Mouse (Mus musculus): ENCODE measurements at regions not wholly inside any gene's neighbourhood (a gene's known extent, or its start where the extent isn't known, plus 50 kb on each side); places are given as distances from the start of the nearest gene placed in this dataset.
"Not testable (repeated sequence)": the region's sequence is repeated elsewhere in the genome, so short reads cannot be mapped to it uniquely, and the experiment has no call there.

DNA sequence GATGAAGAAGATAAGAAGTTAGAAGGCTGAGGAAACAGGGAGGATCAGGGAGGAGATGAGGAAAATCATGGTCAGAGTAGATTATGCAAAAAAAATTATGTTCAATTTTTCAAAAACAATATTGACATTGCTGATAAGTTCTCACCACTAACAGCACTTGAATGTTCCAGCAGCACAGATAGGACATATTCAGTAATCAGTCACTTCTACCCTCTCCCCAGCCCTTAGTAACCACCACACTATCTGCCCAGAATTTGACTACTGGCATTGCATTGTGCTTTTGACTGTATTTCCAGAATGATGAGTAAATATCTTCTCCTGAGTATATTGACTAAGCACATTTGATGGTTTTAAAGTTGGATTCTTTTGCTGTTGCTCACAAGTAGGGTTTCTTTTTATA lies 140.5 kb downstream of the Cdca7 start:
- no peak for DNase-seq

DNA sequence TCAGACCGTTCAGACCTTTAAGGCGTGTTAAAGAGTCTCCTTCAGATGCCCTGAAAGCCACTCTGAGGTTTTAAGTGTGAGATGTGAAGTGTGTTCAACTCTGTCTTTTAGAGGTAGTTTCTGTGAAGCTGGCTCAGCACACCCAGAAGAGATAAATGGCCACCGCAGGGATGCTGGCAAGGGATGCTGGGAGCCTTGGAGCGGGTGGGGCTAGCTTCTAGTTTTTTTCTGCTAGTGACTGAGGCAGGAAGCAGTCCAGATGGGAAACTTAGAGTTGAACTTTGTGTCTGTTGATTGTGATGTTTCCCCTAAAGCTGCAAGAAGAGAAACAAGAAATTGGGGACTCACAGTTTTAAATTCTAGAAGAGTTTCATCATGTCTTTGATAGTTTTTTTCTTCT lies 143.5 kb downstream of the Cdca7 start:
- no peak for DNase-seq

DNA sequence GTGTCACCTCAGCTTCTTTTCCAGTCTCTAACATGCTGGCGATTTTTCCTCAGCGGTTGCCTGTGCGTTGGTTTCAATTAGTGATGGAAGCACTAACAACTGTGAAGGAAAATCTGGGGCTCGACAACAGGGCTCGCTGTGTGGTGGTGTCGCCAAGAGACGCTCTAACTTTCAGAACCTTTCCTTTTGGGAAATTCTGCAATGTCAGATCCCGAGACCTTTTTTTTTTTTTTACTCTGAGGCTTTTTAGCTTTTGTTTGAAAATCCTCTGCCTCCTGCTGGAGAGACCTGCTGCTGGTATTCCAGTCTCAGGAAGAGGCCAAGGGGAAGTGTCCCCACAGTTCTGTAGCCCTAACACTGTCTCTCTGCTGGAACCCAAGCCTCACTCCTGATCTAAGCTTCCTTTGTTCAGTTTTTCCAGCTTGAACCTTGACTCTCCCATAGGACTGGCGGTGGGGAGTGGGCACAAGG lies 144.3 kb downstream of the Cdca7 start:
- DNase-seq, result no peak

DNA sequence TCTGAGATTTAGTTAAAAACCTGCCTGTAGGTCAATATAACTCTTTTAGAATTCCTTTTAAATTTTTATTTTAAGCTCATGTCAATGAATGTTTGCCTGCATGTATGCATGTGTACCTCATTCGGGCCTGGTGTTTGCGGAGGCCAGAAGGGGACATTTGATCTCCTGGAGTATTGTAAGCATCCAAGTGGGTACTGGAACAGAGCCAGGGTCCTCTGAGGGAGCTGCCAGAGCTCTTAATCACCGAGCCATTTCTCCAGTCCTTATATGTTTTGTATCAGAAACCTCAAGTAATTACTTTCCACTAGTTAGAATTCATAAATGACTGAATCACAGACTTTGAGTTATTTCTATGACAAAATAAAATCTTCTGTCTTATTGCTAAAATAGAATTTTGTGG lies 152.0 kb downstream of the Cdca7 start:
- DNase-seq, result no peak

DNA sequence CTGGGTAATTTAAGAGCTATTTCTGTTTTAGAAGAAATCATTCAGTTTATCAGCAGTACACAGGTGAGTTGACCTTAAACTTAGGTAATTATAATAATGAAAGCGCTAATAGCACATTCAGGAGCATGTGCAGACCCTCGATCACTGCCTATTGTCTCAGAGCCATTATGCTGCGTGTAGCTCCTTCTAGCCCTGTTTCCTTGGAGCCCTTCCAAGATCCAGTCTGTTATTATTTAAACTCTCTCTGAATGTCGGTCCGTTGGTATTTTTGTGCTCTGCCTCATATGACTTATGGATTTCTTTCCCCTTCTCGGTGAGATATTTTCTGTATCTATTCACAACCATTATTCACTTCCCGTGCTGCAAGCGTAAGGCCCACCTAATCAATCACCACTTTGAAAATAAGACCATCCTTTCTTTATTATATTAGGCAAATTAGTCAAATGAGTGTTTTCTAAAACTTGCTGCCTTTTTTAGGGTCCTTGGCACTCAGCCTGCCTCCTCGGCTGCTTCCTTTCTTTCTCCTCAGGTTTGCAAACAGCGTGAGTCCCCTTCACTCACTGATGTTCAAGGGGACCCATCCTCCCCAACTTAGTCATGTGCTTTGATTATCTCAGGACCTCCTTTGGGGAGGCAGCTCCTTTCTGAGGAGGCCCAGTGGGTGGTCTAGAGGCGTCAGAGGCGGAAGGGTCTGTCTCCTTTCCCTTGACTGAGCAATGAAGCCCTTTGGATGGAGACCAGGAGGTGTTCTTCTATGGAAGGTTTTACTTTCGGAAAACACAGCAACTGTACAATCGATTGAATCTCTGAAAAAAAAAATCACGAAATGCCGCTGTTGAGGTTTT lies 152.9 kb downstream of the Cdca7 start:
- no peak for DNase-seq

DNA sequence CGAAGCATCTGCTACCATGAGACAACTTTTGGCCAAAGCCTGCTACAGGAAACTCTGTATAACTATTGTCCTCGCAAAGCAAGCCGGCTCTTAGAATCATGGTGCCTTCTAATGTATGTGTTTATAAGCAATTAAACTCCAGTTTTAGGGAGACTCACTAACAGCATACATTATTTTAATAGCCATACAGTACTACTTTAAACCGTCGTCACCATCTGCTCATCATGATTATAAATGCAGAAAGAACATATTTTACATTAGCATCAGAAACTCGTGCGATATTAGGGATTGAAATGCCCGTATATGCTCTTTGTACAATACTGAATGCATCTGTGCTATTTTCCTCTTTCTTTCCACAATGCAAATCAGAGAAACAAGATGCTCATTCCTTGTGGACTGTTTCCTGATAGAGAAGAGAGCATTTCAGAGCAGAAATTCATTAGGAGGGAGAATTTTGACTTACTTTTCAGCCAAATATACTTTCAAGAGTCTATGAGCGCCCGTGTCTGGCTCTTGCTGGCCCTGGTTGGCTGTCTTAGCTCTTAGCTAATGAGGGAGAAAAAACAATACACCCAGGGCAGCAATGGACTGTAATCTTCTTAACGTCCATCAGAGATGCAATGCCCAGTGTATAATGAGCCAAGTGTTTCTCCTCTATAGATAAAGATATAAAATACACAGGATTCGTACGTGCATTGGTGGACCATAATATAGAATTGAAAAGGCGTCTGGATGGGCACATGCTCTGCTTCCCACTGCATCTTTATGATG lies 153.9 kb downstream of the Cdca7 start:
- no peak for DNase-seq

DNA sequence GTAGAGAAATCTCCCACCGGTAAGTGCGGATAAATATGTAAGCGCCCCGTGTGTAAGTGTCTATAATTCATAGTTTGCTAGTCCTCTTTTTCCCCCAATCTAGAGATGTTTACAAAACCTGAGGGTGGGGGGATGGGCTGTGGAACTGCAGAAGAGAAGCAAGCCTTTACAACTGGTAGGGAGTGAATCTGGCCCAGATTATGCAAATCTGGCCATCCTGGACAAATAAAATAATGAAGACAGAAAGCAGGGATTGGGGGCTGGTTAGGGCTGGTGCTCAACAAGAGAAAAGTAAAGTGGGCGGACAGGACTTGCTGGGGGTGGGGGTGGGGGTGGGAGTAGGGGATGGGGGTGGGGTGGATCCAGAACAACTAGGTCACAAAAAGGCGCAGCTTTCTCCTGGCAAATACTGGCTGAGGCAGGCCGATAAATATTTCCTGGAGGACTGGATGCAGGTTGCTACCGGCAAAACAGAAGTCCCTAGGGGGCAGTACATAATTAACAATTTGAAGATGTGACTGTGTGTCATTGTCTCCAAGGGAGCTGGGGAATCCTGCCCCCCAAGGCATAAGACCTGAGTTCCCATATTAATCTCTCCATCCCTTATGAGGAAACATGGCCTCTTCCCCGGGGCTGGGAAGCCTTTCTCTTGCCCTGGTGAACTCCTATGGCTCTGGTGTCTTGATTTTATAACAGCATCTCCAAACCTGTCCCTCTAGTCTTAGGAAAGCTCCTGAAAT lies 162.1 kb downstream of the Cdca7 start:
- no peak for DNase-seq

DNA sequence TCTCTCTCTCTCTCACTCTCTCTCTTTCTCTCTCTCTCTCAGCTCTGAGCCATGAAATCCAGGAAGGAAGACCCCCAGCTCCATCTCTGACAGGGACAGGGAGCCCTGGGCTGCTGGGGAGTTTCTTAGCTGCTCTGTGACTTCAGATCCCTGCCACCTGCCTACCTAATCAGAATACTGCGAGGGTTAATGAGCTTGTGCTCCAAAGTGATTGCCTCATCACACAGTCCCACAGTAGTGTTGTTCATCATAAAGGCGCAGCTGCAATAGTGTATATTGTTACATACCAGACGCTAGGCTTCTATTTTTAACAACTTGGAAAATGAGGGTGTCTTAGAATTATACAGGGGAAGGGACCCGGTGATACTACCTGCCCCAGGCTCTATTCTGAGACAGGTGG lies 163.1 kb downstream of the Cdca7 start:
- no peak for DNase-seq

DNA sequence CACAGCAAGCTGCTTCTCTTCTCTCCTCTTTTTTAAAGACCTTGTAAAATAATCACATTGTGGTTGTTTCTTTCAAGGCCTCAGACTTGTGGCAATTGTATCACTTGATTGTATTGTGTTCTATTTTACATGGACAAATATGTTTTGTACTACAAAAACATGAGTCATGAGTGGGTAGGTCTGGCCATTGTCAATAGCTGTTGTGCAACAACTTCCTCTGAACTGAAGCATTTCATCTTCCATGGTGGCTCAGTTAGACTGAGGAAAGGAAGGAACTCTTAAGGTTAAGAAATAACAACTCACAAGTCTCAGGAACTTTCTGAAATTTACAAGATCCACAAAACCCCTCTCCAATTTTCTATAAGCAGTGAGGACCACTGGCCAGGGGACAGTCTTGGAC lies 165.3 kb downstream of the Cdca7 start:
- DNase-seq, result no peak

DNA sequence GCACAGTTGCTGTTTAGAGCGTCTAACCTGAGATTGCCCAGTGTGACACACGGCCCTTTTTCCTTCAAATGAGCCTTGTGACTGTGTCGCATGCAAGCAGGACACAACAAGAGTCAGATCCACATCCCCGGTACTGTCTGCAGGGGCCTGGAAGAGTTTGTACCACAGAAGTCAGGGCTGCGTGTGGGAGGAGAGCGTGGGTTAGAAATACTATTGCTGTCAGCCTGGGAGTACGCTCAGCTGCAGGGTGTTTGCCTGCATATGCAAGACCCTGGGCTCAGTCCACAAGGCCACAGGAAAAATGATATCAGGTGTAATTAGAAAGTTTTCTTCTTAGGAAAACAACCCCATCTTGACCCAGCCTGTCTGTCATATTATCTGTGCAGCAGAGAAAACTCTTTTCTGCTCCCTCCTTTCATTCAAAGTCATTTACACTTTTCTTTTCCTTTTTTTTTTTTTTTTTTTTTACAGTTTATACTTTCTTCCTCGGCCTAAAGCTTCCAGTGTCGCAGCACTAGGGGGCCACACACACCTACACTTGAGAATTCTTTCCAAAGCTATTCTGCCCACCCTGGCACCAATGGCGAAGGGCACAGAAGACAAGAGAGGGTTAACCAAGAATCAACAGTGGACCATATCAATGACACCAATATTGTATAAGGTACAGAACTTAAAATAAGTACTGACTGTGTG lies 168.3 kb downstream of the Cdca7 start:
- DNase-seq, result no peak

DNA sequence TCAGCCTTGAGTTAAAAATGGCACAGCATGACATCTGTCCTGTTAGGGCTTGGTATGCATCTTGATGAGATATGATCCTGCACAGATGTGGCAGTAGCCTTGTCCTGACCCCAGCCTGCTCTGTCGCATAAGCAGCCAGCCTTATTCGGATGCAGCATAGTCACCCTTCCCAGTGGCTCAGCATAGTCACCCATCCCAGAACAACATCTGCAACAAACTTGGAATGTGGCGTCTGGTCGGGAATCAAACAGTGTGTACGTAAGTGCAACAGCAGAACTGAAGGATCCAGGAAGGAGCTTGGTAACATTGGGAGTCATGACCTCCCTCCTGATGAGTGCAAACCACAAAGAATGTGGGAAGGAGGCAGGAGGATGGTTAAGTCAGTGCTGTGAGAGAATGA lies 171.7 kb downstream of the Cdca7 start:
- no peak for DNase-seq

DNA sequence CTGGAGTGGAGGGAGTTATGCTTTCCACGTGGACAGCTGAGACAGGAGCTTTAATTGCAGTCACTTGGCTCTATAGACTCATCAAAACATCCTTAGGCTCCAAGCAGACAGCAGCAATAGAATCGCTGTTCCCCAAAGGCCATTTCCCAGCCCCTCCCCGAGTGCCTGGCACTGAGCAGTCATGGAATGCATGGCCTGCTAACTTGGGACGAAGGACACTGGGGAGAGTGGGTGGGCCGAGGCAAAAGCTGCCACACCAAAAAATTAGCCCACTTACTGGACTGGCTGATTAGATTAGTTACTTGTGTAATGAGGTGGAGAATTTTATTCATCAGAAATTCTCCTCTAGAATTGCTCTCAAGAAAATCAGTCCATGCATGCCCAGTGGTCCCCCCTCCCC lies 172.3 kb downstream of the Cdca7 start:
- no peak for DNase-seq

DNA sequence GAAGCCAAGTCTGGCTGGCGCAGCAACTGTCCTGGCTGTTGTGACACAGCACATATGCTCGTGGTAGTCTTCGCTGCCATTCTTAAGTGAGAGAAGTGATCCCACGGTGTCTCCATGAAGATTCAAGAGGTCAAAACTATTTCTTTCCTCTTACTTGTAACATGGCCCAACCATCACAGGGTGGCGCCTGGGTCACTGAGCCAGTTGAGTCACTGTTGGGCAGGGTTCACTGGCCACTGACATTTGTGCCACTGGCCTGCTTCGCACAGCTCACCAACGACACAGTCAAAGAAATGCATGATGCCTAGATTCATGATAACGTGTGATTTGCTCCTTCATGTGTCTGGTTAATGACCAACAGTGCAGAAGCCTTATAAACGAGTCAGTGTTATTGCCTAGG lies 179.9 kb downstream of the Cdca7 start:
- DNase-seq, result no peak

DNA sequence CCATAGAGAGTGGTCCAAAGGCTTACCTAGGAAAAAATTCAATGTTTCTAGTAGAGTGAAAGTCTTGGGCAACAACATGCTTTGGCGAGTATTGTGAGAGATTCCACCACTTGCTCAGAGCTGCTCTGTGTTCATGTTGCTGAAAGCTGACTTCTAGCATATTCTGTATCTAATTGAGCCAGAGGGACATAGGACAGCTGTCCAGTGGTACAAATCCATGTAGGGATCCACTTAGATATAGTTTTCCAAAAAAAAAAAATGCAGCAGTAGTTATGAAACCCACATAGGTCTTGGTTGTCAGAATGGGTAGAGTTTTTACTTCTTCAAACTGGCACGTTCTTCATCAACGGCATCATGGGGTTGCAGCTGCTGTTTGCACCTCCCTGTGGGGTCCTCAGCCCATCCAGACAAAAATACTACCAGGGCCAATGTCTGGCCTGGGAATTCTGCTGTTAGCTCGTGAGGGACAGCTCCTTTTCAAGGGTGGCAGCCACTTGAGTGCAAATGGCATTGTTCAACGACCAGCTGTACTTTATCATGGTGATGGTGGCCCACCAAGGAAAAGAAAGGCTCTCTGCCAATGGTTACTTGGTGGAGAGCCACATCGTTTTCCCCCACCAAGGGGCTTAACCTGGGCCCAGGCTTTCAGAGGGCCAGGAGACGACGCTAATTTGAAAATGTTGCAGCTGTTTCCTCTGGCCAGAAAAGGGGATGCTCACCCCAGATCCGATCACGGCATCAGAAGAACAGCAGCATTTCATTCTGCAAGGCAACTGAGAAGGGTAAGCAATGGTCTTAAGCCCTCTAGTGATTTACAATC lies 181.4 kb downstream of the Cdca7 start:
- DNase-seq, result no peak

DNA sequence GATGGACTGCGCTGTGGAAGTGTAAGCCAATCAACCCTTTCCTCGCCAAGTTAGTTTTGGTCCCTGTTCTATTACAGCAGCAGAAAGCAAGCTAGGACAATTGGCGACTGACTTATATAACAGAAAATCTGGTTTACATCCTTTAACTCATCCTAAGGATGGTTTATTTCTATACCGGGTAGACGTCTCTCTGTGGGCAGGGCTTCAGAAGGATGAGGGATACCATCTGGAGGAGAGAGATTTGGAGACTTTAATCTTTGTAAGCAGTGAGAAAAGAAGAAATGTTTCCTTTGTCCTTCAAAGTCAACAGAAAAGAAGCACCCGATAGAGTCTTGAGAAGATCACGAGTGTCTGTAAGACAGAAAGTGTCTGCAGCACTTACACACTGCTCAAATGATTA lies 186.4 kb downstream of the Cdca7 start:
- DNase-seq, result no peak

DNA sequence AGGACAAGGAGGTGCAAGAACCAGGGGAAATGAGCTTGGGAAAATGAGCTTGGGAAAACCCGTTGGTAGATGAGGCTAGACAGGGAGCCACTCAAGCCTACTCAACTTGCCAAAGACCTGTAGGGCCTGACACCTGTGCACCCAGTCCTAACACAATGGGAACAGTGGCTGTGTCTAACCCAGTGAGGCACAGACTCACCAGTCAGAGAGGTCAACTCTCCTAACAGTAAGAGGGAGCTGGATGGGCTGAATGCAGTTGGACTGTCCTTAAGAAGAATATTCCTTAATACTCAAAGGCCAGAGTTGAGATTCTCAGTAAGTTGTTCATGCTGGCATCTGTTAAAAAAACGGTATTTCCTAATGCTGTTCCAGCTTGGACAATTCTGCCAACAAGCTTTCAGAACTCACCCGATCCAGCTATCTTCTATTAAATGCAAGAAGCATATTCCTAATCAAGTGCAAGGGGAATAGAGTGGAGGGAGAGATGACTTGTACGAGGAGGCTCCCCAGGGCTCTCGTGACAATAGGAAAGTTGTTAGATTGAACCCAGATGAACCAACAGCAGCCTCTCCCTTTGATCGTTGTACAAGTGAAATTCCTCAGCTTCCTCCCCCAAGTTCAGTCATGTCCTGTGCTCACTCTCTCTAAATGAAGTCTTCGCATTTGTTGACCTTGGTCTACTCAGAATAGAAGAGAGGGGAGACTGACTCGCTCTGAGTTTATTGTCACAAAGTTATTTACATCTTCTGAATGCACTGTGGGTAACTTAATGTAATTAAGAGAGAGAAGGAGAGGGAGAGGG lies 187.2 kb downstream of the Cdca7 start:
- DNase-seq, result no peak

DNA sequence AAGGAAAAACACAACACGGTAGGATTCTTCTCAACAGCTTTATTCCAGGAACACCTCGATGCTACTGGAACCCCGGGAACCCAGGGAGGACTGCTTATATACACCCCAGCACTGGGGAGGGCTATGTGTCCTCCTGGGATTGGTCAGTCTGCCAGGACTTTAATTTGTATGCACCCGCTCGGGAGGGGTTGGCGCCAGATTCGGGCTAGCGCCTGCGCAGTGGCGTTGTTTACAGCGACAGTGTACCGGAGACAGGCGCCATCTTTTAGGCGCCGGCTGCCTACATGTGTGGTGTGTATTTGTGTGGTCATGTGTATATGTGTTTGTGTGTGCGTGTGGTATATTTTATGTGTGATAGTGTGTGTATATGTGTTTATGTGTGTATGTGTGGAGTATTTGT lies 191.4 kb downstream of the Cdca7 start:
- DNase-seq, result not testable (repeated sequence)

DNA sequence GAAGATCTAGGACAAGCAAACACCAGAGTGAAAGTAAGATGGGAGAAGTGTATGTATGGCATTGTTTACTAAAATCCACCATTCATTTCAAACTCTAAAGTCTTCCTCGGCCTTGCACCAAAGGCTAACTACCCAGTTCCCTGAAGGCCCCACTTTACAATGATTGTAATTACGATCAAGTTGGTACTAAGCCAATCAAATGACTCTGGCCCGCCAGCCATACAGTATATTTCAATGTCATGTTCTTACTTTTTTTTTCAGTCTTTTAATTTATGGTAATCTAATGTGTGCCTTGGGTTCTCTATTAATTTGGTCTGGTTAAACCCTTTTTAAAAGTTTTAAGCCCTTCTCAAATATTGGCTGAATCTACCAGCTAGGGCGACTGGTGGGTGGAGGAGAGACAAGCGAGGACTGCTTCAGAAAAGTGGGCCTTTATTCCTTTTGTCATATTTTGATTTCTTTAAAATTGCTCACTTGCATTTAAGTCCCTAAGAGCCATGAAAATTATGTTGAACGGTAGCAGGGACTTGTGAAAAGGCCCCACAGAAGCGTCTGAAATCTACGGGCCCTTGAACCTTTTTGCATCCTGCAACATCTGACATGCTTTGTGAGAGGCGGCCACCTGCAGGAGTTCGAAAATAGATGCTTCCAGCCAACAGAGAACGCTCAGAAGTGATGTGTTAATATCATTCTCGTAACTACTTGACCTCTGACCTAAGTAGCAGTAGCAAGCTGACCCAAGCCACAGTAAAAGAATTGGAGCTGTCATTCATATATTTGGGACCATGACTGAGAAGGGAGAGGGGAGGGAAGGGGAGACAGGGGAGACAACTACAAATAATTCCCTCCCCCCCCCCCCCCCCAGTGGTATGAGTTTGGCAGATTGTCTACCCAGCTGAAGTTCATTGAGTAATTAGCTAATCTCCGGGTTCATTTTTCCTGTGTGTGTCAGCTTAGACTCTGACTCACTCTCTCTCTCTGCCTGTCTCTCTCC lies 197.2 kb downstream of the Cdca7 start:
- no peak for DNase-seq

DNA sequence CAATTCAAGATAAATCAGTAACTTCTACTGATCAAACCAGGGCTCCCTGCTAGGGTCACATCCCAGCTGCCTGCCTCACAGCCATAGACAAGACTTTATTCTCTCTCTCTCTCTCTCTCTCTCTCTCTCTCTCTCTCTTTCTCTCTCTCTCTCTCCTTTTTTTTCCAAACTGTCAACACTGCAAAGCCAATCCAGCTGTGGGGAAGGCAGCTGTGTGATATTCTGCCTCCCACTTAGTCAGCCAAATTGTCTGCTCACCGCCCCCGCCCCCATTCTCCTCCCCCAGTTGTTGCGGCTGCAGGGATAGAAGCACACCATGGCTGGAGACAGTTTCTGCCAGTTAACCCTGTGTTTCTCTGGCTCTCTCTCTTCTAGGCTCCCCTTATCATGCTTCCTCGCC lies 198.3 kb downstream of the Cdca7 start:
- no peak for DNase-seq
